Mouse (Mus musculus) CD4-positive, CD25-positive, alpha-beta regulatory T cell, adult 2 months (primary cell): Measurements from ENCODE around the gene Gtf2a2.
"Not testable (repeated sequence)": the region's sequence is repeated elsewhere in the genome, so short reads cannot be mapped to it uniquely, and the experiment has no call there.

Experiments used
- DNase-seq: peaks from one replicate; pipeline ENCODE4 v3.0.0-alpha.2; 2012; ENCODE audit warnings: low read depth, low spot score

Gene Gtf2a2

GRCm38 (mm10) chr9:70018879-70019278 lies 6.5 kb downstream of the Gtf2a2 start:
- peak; percentile 62 for DNase-seq

GRCm38 (mm10) chr9:70021610-70022009 lies 9.3 kb downstream of the Gtf2a2 start:
- no peak for DNase-seq

- no peak for DNase-seq
Observed at GRCm38 (mm10) chr9:70022083-70022482, 9.7 kb downstream of the Gtf2a2 start.

GRCm38 (mm10) chr9:70023615-70024014 lies 11.3 kb downstream of the Gtf2a2 start:
- DNase-seq, result not testable (repeated sequence)

- DNase-seq, result no peak
Observed at GRCm38 (mm10) chr9:70024648-70025047, 12.3 kb downstream of the Gtf2a2 start.

- DNase-seq, result no peak
Observed at GRCm38 (mm10) chr9:70025365-70026012, 13.1 kb downstream of the Gtf2a2 start.

- DNase-seq, result no peak
Observed at GRCm38 (mm10) chr9:70032167-70032566, 19.8 kb downstream of the Gtf2a2 start.

- DNase-seq, result no peak
Observed at GRCm38 (mm10) chr9:70033056-70033455, 20.7 kb downstream of the Gtf2a2 start.

- DNase-seq, result no peak
Observed at GRCm38 (mm10) chr9:70034702-70035101, 22.4 kb downstream of the Gtf2a2 start.

- peak; percentile 19 for DNase-seq
Observed at GRCm38 (mm10) chr9:70036646-70037045, 24.3 kb downstream of the Gtf2a2 start.

- DNase-seq, result no peak
Observed at GRCm38 (mm10) chr9:70037988-70038387, 25.6 kb downstream of the Gtf2a2 start, which contains the start of gene Gcnt3. Gcnt3 (minus strand) TSS chr9:70038088.

GRCm38 (mm10) chr9:70039597-70040385 lies 27.4 kb downstream of the Gtf2a2 start:
- DNase-seq, result peak; percentile 58

GRCm38 (mm10) chr9:70040570-70040969 lies 28.2 kb downstream of the Gtf2a2 start:
- DNase-seq, result peak; percentile 20

- DNase-seq, result no peak
Observed at GRCm38 (mm10) chr9:70042137-70042536, 29.8 kb downstream of the Gtf2a2 start.

GRCm38 (mm10) chr9:70042935-70043334 lies 30.6 kb downstream of the Gtf2a2 start:
- no peak for DNase-seq

- no peak for DNase-seq
Observed at GRCm38 (mm10) chr9:70044865-70045264, 32.5 kb downstream of the Gtf2a2 start.

GRCm38 (mm10) chr9:70046255-70046654 lies 33.9 kb downstream of the Gtf2a2 start:
- no peak for DNase-seq

GRCm38 (mm10) chr9:70047839-70048238 lies 35.5 kb downstream of the Gtf2a2 start:
- DNase-seq, result no peak

- DNase-seq, result no peak
Observed at GRCm38 (mm10) chr9:70048280-70048679, 35.9 kb downstream of the Gtf2a2 start.

GRCm38 (mm10) chr9:70048751-70049415 lies 36.5 kb downstream of the Gtf2a2 start:
- no peak for DNase-seq

GRCm38 (mm10) chr9:70049416-70049783 lies 37.0 kb downstream of the Gtf2a2 start:
- no peak for DNase-seq

GRCm38 (mm10) chr9:70049839-70050238 lies 37.5 kb downstream of the Gtf2a2 start:
- DNase-seq, result no peak
